Mouse (Mus musculus): ENCODE results near the gene Tubb1.
A peak's percentile ranks its signal among the peaks of the same experiment; 100 is the strongest.

Tubb1 gene

DNA sequence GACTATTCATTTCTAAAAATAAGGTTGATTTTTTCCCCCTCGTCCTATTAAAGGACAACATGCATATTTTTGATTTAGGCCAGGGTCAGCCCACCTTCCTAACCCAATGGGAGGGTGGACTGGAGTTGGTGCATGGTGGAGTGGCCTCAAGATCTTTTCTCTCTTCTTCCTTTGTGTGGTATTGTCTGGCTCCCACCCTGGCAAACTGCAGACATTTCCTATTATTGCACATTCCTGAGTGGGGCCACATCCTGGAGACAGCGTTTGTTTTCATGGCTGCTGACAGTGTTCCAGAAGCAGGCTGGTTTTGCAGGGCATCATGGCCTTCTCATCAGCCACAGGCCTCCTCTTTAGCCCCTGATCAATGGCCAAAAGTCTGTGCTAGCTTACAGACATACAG is 7.4 kb upstream of the Tubb1 start:
- DNase-seq (ENCODE audit: low spot score in 2 of 2) = no peak

DNA sequence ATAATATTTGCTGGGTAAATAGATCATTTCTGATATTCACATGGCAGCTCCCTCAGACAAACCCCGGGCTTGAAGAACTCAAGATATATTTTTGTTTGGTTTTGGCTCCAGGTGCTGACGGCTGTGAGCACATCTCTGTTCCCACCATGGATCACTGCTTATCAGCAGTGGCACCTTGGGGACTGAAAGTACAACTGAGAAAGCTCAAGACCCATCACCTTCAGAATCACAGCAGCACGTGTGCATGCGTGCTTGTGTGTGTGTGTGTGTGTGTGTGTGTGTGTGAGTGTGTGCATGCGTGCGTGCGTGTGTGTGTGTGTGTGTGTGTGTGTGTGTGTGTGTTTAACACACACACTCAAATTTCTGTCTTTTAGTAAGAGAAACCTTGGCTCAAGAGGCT is 6.1 kb upstream of the Tubb1 start:
- no peak for DNase-seq (ENCODE audit: low spot score in 2 of 2)

DNA sequence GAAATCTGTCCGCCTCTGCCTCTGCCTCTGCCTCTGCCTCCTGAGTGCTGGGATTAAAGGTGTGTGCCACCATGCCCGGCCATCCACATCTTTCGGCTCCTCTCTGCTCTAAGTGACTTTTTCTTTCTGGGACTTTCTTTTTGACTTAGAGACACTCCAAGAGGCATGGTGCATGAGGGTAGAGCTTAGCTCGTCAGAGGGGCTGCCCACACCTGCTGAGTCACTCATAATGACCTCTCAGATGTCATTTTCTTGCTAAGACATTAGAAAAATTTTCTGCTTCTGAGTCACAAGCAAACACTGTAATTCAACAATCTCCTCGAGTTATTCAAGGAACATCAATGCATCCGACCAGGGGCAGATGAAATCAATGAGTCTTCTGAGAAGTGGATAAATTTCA is 5.5 kb upstream of the Tubb1 start:
- no peak for DNase-seq (ENCODE audit: low spot score in 2 of 2)

DNA sequence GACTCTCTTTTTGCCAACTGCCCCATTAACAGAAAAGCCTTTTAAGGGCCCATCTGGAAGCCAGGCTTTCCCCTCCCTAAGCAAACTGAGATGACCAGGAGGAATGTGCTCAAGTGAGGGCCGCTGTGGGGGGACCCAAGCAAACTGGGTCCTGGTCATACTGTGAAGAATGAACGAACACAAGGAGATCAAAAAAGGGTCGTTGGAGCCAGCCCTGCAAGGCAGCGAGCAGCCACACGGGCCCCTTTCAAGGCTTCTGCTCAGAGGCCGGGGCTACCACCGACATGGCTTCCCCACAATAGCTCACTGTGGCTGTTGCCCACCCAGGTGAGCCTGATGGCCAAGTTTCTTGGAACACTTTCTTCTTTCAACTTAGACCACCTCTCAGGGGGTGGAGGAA is 4.0 kb upstream of the Tubb1 start:
- DNase-seq (ENCODE audit: low spot score in 2 of 2) = no peak

DNA sequence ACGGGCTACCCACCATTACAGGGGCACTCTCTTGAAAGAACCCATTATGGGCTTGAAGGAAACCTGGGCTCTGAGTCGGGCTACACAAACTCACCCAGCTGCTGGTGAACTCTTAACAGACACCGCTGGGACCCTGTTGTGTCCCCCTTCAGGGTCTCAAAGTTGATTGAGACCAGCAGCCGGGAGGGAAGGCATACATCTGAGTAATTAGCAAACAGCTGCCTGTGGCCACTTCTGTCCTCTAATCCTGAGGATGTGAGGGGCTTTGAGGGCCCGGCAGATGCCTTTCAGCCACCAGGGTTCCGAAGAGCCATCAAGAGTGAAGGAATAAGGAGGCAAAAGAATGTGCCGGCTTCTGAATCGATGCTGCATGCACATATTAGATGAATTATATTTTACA is 3.6 kb upstream of the Tubb1 start:
- DNase-seq (ENCODE audit: low spot score in 2 of 2) = no peak

DNA sequence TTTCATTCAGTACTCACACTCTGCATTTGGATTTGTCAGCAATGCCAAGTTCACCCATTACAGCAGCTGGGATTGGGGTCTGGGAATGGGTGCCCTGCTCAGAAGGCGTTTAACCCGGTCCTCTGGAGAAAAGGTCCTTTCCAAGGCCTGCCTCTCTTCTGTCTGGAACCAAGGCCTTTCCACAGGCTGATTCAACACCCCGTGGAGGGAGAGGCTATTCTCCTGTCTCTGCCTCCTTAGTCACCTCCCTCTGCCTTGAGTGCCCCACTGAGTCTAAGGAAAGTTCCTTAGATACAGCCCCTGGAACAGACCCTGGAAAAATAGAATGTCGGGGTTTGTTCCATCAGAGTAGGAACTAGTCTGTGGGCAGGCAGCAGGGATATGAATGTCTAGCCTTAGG is 2.1 kb upstream of the Tubb1 start:
- no peak for DNase-seq (ENCODE audit: low spot score in 2 of 2)

DNA sequence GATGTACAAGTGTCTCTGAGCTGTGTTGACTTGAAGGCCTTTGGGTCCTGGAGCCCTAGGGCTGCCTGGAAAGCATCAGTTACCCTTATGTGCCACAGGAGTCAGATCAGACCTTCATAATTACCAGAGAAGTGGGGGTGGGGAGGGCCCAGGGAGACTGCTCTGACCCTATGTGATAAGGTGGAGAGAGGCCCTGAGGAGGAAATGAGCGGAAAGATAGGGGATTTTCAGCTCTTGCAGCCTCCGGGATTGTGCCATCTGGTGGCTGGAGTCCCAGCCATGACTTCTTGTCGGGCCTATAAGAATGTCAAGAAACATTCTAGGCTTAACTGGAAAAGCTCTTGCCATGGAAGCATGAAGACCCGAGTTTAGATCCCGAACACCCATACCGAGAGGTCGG is 3.2 kb downstream of the Tubb1 start:
- no peak for DNase-seq (ENCODE audit: low spot score in 2 of 2)

DNA sequence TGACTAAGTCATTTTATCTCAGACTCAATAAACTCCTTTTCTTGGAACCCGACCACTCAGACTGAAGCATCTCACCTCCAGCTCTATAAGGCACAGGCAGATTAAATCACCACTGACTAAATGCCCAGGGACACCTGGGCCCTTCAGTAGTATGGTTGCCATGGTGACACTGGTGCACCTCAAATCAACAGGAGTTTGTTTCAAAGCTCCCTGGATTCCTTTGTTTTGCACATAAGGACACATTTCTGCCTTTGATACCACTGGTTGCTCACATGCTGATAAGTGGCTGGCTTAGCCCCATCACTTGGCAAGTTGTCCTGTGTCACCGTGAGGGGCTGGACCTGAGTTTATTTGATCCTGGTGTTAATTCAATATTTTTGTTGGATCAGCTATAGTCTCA is 8.9 kb downstream of the Tubb1 start:
- no peak for DNase-seq (ENCODE audit: low spot score in 2 of 2)

DNA sequence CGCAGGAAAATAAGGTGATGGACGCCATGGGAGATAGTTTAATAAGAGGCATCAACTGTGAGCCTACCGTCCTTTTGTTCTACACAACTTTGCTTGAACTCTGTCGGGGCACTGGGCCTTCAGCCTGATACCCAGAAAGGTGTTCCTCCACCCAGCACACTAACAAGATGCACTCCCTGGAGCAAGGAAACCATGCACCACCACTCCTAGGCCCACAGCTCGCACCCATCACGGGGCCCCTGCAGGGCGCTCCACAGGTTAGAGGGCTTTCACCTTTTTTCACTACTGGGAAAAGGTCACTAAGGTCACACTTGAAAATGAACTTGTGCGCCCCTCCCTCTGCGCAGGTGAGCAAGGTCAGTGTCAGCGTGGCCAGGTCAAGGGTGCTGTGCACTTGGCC is 12.9 kb downstream of the Tubb1 start:
- DNase-seq (ENCODE audit: low spot score in 2 of 2) = peak; percentile 3 to 6

DNA sequence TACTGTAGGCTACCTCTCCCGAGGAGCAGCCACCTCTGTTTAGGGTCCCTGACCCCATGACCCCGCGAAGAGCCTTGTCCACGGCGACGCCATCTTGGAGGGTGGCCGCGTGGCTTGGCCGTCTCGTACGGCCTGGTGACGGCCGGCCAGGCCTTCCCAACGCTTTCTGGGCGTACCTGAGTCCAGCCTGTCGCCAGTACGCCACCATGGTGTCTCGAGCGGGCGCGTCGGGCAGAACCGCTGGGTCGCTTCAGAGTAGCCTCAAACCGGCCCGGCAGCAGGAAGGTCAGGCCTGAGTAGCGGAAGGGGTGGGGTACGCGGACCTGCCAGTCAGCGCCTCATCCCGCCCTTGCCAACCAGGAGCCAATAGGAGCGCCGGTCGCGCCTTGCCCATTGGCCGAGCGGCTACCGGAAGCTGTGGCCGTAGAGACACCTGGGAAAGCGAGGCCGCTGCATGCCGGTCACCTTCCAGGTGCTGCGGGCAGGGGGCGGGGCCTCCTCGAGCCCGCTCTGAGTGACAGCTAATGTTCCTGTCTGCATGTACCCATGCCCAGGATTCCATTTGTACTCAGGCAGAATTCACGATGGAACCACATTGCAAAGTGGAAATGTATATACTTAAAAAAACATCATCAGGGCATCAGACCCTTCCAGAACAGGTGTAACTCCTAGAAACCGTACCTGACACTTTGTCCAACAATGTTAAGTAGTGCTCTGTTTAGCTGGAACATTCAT is 13.5 kb downstream of the Tubb1 start, which contains the start of gene Atp5e:
Gene Atp5e (minus strand): TSS at position 317 of the 735 bp plus-strand sequence.
- peak; percentile 96 to 98 for DNase-seq (ENCODE audit: low spot score in 2 of 2)

DNA sequence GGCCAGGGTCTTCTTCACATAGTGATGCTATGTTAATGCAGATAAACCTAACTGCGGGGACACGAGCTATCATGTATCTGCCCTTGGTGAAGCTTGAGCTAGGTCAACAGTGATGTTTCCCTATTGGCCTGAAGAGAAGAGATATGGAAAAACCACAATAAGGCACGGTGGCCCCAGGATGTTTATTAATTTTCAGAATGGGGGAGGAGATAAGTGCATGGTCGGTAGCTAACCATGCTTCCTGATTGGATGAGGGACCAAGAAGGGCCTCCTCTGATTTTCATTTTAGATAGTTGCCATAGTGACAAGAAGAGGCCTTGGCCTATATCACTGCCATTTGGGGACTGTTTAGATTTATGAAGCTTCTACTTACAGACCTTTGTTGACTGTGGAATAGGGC is 19.8 kb downstream of the Tubb1 start:
- no peak for DNase-seq (ENCODE audit: low spot score in 2 of 2)

DNA sequence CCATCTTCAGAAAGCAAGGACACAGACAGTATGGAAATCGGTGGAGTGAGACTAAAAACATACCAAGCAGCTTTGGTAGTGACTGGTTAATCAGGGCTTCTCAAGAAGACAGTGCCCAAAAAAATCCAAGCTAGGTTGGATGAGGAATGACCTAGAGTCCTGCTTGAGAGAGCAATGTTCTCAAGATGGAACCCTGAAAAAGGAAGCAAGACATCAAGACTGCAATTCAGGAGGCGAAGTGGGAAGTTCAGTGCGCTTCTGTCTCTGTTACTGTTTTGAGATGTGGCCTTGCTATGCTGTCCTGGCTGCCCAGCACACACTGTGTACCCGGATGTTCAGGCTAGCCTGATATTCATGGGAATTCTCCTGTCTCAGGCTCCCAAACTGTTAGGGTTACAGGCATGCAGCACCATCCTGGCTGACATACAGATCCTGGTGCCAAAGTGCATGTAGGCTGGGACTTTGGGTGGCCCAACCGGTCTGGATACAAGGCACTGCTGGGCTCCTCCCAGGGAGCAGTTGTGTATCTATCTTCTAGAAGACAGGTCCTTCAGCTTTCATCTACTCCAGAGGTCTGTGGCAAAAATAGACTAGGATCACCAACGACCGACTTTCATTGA is 20.4 kb downstream of the Tubb1 start:
- no peak for DNase-seq (ENCODE audit: low spot score in 2 of 2)

DNA sequence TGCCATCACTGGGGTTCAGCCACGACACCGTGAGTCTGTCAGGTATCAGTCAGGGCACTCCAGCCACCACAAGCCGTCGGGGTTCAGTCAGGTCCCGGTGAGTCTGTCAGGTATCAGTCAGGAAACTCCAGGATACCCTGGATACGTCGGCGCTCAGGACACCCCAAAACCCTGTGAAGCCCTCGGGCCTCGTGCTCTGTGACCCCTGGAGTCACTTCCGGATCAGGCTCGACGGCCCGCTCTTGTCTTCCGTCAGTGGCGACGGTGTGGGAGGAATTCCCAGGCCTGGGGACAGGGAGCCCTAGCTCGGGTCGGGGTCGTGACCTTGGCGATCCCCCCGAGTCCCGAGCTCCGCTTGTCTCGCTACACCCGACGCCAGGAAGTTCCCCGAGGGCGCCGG is 21.9 kb downstream of the Tubb1 start:
- no peak for DNase-seq (ENCODE audit: low spot score in 2 of 2)

DNA sequence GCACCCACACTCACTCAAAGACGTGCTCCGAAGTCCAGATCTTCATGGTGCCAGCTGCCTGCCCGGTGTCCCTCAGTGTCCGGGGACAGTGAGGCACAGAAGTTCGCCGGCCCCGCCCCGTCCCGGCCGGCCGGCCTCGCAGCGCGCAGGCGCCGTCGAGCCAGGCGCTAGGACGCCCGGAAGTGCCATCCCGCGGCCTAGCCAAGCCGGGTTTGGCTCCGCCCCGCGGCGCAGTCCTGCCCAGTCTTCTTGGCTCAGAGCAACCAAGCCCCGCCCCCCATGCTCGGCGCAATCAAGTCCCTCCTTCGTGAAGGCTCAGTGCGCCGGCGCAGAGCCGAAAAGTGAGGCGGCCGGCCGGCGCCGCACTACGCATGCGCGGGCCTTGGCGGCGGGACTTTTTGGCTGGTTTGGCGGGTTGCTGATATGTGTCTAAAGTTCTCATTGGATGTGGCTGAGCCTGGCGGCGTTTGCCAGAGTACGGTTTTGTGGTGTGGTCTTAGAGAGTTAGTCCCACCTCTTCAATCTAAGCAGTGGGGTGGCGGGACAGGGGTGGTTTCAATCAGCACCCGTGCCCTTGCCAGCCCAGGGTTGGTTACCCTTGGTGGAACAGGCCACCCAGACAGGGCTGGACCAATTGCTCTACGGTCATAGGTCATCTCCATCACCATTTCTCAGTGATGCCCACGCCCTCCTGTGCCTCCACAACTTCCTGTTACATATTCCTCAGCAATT is 22.5 kb downstream of the Tubb1 start, which contains the start of gene Prelid3b:
Gene Prelid3b (minus strand): TSS at position 264 of the 732 bp plus-strand sequence.
- peak; percentile 98 to 99 for DNase-seq (ENCODE audit: low spot score in 2 of 2)

DNA sequence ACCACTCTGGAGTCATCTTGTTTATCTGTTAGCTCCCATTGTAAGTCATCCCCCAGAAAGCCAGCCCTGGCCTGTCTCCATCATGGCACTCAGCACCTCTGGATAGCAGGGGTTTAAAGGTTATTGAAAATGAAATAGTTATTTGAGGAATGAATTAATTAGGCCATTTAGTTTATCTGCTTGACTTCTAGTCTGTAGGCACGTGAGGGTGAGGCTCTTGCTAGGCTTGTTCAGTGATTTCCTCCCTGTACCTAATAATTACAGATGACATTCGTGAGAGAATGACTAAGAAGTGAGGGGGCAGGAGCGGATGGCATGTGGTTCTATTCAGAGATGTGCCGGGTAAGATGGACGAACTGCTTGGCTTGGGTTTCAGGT is 23.0 kb downstream of the Tubb1 start:
- DNase-seq (ENCODE audit: low spot score in 2 of 2) = no peak

DNA sequence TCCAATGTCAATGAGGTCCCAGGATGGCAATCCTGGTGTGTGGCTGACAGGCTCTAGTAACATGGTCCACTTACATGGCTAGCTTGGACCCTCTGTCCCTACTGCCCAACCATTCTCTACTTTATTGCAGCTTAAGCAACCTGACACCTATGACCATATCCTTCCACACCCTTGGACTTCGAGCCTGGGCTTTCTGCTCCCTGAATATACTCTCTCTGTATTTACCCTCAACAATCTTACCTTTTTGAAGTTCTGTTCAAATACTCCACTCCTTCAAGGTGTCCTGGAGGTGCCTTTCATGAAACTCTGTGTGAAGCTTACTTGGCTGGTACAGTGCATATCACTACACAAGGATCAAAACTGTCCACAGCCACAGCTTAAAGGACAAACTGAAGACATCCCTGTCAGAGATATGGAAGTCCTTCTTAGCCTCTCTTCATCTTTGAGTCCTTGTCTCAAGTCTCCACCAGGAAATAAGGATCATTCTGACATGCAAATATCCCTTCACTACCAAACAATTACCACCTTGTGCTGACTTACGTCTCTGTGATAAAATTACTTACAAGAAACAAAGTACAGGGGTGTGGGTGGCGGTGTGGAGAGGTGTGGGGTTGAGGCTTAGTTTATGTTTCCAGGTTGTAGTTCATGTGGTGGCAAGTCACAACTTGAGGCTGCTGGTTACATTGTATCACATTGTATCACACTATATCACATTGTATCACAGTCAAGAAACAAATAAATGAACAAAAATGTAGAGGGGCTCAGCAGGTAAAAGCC is 27.2 kb downstream of the Tubb1 start:
- DNase-seq (ENCODE audit: low spot score in 2 of 2) = no peak

DNA sequence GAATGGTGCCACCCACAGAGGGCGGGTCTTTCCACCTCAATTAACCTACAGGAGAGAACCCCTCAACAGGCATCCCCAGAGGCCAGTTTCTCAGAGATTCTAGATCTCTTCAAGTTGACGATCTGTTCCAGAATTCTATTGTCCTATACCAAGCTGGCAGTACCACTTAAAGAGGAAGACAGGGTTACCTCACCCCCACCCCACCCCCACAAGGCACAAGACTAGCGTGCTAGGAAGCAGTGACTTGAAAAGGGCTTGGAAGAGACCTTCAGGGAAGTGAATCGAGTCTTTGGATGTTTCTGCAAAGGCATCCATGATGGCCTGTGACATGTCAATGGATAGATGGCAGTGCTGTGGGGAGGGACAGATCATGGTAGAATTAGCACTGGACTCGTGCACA is 28.3 kb downstream of the Tubb1 start:
- no peak for DNase-seq (ENCODE audit: low spot score in 2 of 2)

DNA sequence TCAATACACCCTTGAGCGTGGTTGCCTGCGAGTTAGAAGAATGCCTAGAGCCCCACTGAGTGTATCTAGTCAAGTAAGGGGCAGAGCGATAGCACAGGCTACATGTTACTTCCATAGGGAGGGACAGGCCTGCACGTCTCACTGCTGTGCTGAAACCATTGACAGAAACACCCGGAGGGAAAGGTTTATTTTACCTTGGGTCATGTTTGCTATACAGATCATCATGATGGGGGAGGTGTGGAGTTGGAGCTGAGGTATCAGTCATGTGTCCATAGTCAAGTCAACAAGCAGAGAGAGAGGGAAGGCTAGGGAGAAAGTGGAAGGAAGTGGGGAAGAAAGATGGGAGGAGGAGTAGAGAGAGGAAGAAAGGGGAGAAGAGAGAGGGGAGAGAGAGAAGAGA is 36.5 kb downstream of the Tubb1 start:
- no peak for DNase-seq (ENCODE audit: low spot score in 2 of 2)

DNA sequence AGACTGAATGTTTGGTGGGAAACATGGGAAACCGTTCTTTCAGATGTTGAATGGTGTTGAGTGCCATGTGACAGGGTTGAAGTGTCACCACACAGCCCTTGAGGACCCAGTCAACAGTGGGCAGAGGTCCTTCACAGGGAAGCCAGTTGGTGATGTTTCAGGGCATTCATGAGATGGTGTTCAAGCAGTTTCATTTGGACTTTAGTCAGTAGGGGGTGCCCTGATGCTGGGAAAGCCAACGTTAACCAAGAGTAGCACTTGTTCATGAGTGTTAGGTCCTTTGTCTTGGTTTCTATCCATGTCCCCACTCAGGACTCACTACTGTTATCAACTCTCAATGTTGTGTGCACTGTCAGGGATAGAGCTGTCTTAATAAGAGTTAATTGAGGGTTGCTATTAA is 42.4 kb downstream of the Tubb1 start:
- DNase-seq (ENCODE audit: low spot score in 2 of 2) = peak; percentile 28 to 53

DNA sequence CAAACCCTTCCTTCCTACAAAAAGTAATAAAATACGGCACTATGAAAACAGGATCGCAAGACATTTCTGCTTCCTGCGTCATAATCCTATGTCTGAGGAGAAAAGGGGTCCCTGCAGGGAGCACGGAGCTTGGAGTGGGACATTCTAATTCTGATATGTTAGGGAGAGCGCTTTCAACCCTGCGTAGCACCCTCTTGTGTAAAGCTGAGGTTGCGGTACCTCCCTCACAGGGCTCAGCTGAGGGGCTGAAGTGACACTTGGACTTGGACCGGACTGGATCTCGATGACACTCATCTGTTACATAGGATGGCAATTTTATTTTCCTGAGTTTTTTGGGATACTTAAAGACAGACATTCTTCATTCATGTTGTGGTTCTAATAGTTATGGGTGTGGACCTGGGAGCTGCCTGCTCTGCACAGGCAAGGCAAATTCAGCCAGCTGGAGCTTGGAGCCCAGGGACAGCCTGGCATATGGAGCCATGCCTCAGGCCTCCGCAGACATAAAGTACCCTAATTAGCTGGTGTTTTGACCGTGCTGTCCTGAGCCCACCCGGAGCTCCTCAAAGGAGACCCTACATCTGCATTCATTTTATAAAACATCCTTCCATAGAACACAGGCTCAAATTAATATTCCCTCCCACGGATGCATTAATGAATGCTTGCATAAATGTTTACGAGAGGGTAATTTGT is 50.5 kb downstream of the Tubb1 start:
- DNase-seq (ENCODE audit: low spot score in 2 of 2) = no peak

DNA sequence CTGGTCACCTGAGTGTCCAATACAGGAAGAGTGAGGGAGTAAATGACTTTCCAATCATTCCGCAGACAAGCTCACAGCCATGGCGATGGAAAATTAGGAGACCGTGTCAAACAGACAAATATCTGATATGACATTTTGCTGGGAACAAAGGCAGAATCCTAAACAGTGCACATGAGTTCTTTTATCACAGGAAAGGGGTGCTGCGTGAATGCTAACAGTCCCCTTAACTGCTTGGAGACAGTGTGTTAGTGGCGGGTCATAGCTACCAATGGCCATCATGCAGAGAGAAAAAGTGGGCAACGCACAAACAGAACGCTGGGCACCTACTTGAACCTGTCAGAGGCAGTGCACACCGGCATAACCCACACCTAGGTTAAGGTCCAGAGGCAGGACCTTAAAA is 51.0 kb downstream of the Tubb1 start:
- no peak for DNase-seq (ENCODE audit: low spot score in 2 of 2)

DNA sequence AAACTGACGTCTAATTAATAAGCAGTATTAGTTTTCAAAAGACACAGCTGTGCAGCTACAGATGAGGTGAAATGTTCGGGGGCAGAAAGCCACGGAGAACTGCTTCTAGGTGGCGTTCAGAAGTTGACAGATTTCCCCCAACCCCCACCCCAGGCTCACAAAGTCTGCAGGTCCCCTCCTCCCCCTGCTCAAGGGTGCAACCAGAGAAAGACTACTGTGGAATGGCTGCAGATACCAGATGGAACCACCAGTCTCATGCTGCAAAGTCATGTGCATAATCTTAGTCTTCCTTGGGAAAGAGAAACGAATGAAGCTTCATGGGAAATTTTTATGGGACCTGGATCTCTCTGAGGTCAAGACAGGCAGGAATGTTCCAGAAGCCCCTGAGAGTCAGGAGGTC is 51.8 kb downstream of the Tubb1 start:
- no peak for DNase-seq (ENCODE audit: low spot score in 2 of 2)

Measured in frontal cortex, postnatal 36 days (tissue).